Mouse (Mus musculus) right cerebral cortex, postnatal 10 days (tissue): ENCODE measurements around the gene Mrpl34.

Experiments used
- DNase-seq, 2 experiments: peaks; one replicate each; pipeline ENCODE4 v3.0.0; 2021; ENCODE audit warnings: low spot score in 2 of 2

Gene Mrpl34

GRCm38 (mm10) chr8:71468916-71469315 lies 4.2 kb downstream of the Mrpl34 start, which contains the start of gene Dda1:
TSS of gene Dda1 (plus strand) at chr8:71469199.
- DNase-seq, result peak; percentile 99 to 100

DNA sequence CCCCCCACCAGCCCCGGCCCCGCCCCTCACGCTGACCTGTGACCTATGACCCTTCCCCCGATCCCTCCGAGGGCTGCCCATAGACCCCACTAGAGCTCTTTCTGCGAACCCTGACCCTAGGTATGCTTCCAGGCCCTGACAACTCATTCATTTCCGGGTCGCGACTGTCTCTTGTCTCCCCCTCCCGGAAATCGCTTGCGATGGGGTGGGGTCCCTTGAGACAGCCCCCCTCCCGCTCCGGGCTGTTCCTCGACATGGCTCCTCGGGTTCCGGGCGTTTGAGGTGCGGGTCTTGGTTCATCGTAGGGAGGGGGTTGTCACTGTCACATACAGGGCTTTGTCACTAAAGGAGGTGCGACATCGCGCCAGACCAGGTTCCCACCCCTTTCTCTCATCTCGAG lies 4.7 kb downstream of the Mrpl34 start:
- DNase-seq, result peak; percentile 87 to 92

DNA sequence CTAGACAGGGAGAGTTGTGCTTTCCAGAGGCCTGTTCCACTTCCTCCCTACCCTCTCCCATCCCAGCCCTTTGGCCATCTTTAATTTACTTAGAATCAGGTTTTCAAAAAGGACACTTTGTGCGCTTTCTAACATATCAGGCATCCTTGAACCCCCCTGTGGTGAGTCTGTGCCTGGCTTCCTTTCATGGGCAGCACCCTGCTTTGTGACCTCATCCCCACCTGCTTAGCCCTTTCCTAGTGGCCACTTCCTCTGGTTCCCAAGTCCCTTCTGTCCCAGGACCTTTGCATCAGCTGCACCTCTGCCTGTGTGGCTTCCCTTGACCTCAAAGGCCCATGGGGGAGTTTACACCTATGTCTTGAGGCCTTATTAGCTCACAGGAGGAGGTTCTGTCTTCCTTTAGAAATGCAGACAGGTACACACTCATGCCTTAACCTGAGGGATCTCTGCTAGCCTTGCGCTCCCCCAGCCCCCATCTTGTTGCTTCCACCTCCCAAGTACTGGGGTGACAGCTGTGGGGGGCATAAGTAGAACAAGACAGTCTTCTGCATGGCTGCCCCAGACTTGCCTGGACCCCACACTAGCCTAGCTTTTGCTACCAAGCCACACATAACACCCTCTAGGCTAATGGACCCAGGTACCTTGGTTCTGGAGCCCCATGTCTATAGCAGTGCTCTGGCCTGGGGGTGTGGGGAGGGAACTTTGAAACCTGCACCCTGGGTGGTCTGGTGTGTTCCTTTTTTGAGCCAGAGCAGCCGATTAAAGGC lies 5.6 kb downstream of the Mrpl34 start:
- DNase-seq, result peak in 1 of 2 experiments; percentile 39

- no peak for DNase-seq
These were observed 6.1 kb downstream of the Mrpl34 start for GRCm38 (mm10) chr8:71470913-71471255.

GRCm38 (mm10) chr8:71471861-71472260 lies 7.1 kb downstream of the Mrpl34 start:
- DNase-seq, result no peak

- no peak for DNase-seq
These were observed 8.0 kb downstream of the Mrpl34 start for GRCm38 (mm10) chr8:71472601-71473386.

DNA sequence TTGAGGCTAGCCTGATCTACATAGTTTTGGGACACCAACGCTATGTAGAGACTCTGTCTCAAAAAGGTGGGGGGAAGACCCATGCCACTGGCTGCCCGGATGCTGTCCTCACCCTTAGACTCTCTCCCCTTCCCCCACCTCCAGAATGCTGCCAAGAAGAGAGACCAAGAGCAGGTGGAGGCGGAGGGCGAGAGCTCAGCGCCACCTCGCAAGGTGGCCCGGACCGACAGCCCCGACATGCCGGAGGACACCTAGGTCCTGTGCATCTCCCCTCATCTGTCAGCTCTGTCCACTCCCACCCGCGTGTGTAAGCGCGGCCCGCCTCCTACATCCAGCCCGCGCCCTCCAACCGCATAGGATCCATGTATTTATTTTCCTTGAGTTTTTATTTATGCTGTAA lies 9.6 kb downstream of the Mrpl34 start:
- no peak for DNase-seq

DNA sequence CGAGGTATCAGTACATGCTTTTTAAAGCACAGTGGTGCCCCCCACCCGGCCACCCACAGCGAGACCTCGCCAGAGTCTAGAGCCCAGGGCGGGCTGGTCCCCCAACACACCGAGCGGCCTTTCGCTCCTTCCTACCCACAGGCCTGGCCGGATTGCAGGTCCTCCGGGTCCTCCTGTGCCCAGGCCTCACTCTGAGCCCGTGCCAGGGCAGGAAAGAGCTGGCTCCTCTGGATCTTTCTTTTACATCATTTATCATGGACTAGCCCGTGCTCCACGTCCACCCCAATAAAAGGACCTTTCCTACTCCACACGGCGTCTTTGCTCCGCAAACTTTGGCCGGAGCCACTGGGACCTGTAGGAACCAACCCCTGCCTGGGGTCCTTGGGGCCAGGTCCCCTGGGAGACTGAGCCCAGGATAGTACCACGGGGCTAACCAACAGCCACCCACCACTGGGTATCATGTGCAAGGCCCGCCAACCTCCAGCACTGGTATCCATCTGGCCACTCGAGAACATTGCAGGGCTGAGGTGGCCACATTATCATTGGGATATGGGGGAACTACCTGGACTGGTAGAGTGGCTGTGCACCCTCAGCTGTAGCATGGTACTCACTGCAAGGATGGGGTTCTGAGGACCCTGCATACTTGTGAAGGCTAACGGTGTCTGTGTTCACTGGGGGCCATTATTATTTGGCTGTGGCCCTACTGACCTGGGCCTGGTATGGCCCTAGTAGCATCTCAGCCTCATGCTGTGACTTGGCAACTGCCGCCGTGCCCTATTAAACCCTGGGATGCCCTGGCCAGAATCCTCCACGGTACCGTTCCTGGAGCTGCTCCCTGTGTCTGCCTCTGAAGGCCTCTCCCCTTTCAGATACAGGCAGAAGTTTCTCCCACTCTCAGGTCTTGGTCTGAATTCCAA lies 10.3 kb downstream of the Mrpl34 start:
- peak in 1 of 2 experiments; percentile 56 for DNase-seq

- DNase-seq, result no peak
These were observed 10.9 kb downstream of the Mrpl34 start for GRCm38 (mm10) chr8:71475702-71476075.

GRCm38 (mm10) chr8:71476099-71476940 lies 11.6 kb downstream of the Mrpl34 start:
- DNase-seq, result peak; percentile 91

DNA sequence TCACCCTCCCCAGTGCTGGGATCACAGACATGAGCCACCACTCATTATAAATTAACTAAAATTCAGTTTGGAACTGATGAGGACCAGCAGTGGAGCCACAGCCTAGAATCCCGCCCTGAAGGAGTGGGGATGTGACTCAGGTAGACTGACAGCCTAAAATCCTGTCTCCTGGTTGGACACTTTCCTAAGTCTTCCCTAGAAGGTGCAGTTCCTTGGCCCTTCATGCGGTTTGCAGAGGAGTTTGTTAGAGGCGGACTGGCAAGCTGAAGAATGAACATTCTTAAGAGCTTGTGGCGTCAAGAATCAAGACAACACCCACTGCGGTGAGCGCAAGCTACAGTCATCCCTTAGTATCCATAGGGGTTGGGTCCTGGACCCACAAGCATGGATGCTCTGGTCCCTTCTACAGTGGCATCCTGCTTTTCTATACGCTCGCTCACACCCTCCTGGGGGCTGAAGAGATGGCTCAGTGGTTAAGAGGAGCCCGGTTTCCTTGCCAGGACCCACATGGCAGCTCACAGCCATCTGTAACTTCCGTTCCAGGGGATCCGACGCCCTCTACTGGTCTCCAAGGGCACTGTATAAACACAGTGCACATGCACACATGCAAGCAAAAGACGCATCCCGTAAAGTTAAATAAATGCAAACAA lies 12.6 kb downstream of the Mrpl34 start:
- peak in 1 of 2 experiments; percentile 63 for DNase-seq

DNA sequence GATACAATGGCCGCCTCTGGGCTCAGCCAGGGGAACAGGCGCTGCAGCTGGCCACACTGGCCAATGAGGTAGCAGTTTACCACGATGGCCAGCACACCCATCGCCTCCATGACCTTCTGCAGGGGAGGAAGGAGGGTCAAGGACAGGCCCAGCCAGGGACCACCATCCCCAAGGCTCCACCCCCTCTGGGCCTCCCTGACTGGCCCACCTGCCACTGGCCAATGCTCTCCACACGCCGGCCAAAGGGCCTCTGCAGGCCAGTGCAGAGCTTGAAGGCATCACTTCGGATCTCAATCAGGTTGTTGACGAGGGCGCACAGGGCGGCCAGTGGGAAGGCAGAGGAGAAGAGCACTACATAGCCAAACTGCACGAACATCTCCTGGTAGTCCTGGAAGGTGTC lies 14.2 kb downstream of the Mrpl34 start:
- no peak for DNase-seq

- no peak for DNase-seq
These were observed 19.2 kb downstream of the Mrpl34 start for GRCm38 (mm10) chr8:71483932-71484331.

GRCm38 (mm10) chr8:71484736-71485135 lies 20.0 kb downstream of the Mrpl34 start:
- peak in 1 of 2 experiments; percentile 44 for DNase-seq

GRCm38 (mm10) chr8:71485142-71486135 lies 20.7 kb downstream of the Mrpl34 start, which contains the start of gene Ano8:
TSS of gene Ano8 (minus strand) at chr8:71485963.
- DNase-seq, result peak; percentile 92 to 93

- DNase-seq, result no peak
These were observed 21.4 kb downstream of the Mrpl34 start for GRCm38 (mm10) chr8:71486136-71486529.

GRCm38 (mm10) chr8:71487691-71488445 lies 23.1 kb downstream of the Mrpl34 start, which contains the start of gene Gtpbp3:
TSS of gene Gtpbp3 (plus strand) at chr8:71488103.
- DNase-seq, result peak; percentile 84 to 87

- peak; percentile 92 to 95 for DNase-seq
These were observed 23.7 kb downstream of the Mrpl34 start for GRCm38 (mm10) chr8:71488454-71488853.
